Mouse (Mus musculus) liver, adult 2 months (tissue): ENCODE measurements around the gene Gm49396.

Experiments used
- CTCF ChIP-seq: fragments of 200-500 bp; IDR thresholded peaks from 2 replicates; pipeline ENCODE4 v1.5.1; 2011; ENCODE audit warnings: low read depth, low read length, control low read depth
- POLR2A ChIP-seq: fragments of 200-500 bp; IDR thresholded peaks from 2 replicates; pipeline ENCODE4 v1.6.1; 2011; ENCODE audit warnings: low read length, control low read depth; ENCODE audit not compliant: insufficient read depth; ENCODE audit errors: extremely low read depth

DNA sequence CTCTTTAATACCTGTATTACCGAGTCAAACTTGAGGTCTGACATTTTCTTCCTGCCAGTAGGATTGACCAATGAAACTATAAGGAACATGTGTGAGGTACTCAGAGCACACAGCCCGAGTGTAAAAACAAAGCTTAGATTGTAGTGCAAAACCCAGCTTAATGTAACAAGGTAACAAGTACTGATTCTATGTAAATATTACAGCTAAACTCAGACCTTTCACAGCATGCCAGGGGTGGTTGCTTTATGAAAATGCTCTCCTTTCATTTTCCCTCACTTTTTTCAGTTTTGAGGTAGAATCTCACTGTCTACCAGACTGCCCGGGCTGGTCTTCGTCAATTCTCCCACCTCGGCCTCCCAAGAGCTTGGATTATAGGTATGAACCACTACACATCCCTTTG, 32.9 kb downstream of the Gm49396 start:
- TF ChIP-seq POLR2A (no peak), CTCF (no peak)
